Mouse (Mus musculus): ENCODE data around the gene Rpl13a. TPM values are rescaled to one million over a fixed set of nuclear protein-coding genes. Genes with fewer than 3 reads are reported as not detected.

Gene Rpl13a
- total and polyA plus RNA-seq, 2 experiments from 2014 or later = 780 to 1,972 TPM

- Histone ChIP-seq H3K27me3 (ENCODE audit: control insufficient read depth, insufficient read depth, low read length) (peaks cover 2% of the 10 kb centered on the region; the same call in 1 of the 2 replicates), H3K4me2 (ENCODE audit: low read depth, low read length) (no peak overlapping the region), H3K9ac (replicated peaks; ENCODE audit: low read depth, low read length) (no peak overlapping the region), H3K4me3 (ENCODE audit: low read depth, low read length) (no peak overlapping the region), H3K36me3 (replicated peaks; ENCODE audit: control insufficient read depth, insufficient read depth, low read length) (peaks cover 11% of the 10 kb centered on the region; the same call in 1 of the 2 replicates), H3K4me1 (ENCODE audit: control insufficient read depth, insufficient read depth) (0 out of 2 replicates have a peak, but pooled peaks cover 7% of the 10 kb centered on the region), H3K9me3 (replicated peaks; ENCODE audit: control insufficient read depth, low read length) (no peaks in the 10 kb centered on the region), H3K27ac (ENCODE audit: low read depth) (no peak overlapping the region)
- TF ChIP-seq EP300 (IDR thresholded peaks at IDR 0.05; ENCODE audit: low read depth) (no peak), CTCF (IDR thresholded peaks at IDR 0.05; ENCODE audit: low read depth) (no peak)
- WGBS = 83% methylated on average over 14 of the region's 14 CpGs
- DNase-seq (ENCODE audit: low spot score) = no peak
- no peak for ATAC-seq (ENCODE audit: insufficient read depth, low read depth)
These were observed 28.9 kb upstream of the Rpl13a start for GRCm38 (mm10) chr7:45157459-45157858.

GRCm38 (mm10) chr7:45156206-45156605 lies 27.6 kb upstream of the Rpl13a start:
- TF ChIP-seq CTCF (IDR thresholded peaks at IDR 0.05; ENCODE audit: low read depth) = no peak
- TF ChIP-seq EP300 (IDR thresholded peaks at IDR 0.05; ENCODE audit: low read depth) = no peak
- Histone ChIP-seq H3K27me3 (ENCODE audit: control insufficient read depth, insufficient read depth, low read length) (no peaks in the 10 kb centered on the region), H3K4me1 (ENCODE audit: control insufficient read depth, insufficient read depth) (0 out of 2 replicates have a peak, but pooled peaks cover 7% of the 10 kb centered on the region), H3K9ac (replicated peaks; ENCODE audit: low read depth, low read length) (no peak overlapping the region), H3K36me3 (replicated peaks; ENCODE audit: control insufficient read depth, insufficient read depth, low read length) (peaks cover 11% of the 10 kb centered on the region; the same call in 1 of the 2 replicates), H3K9me3 (replicated peaks; ENCODE audit: control insufficient read depth, low read length) (no peaks in the 10 kb centered on the region), H3K27ac (ENCODE audit: low read depth) (no peak overlapping the region), H3K4me3 (ENCODE audit: low read depth, low read length) (no peak overlapping the region), H3K4me2 (ENCODE audit: low read depth, low read length) (no peak overlapping the region)
- WGBS = 87% methylated on average over 15 of the region's 15 CpGs
- no peak for DNase-seq (ENCODE audit: low spot score)
- no peak for ATAC-seq (ENCODE audit: insufficient read depth, low read depth)

DNA sequence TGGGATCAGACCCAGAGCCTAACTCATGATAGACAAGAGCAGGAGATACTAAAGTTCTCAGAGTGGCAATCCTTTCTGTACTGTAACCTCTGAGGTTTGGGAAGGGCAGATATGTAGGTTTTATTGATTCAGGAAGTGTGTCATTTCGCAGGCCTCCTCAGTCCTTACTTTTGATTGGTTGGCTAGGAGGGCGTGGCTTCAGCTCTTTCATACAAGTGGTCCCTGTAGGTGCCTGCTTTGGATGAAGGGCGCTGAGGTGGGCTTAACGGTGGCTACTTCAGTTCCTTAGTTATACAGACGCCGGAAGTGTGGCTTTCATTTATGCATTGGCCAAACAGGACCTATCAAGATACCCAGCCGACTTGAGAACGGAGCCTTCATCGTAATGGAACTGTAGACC lies 27.0 kb upstream of the Rpl13a start:
- H3K4me2 ChIP-seq (ENCODE audit: low read depth, low read length) = no peak overlapping the region
- no peak overlapping the region for H3K27ac ChIP-seq (ENCODE audit: low read depth)
- no peak for TF ChIP-seq EP300 (IDR thresholded peaks at IDR 0.05; ENCODE audit: low read depth)
- no peak for TF ChIP-seq CTCF (IDR thresholded peaks at IDR 0.05; ENCODE audit: low read depth)
- WGBS = 83% methylated on average over 9 of the region's 9 CpGs
- no peak for ATAC-seq (ENCODE audit: insufficient read depth, low read depth)
- 0 out of 2 replicates have a peak, but pooled peaks cover 7% of the 10 kb centered on the region for H3K4me1 ChIP-seq (ENCODE audit: control insufficient read depth, insufficient read depth)
- no peak for DNase-seq (ENCODE audit: low spot score)
- H3K36me3 ChIP-seq (replicated peaks; ENCODE audit: control insufficient read depth, insufficient read depth, low read length) = peaks cover 11% of the 10 kb centered on the region; the same call in 1 of the 2 replicates
- H3K9me3 ChIP-seq (replicated peaks; ENCODE audit: control insufficient read depth, low read length) = no peaks in the 10 kb centered on the region
- H3K9ac ChIP-seq (replicated peaks; ENCODE audit: low read depth, low read length) = no peak overlapping the region
- H3K4me3 ChIP-seq (ENCODE audit: low read depth, low read length) = no peak overlapping the region
- H3K27me3 ChIP-seq (ENCODE audit: control insufficient read depth, insufficient read depth, low read length) = no peaks in the 10 kb centered on the region

DNA sequence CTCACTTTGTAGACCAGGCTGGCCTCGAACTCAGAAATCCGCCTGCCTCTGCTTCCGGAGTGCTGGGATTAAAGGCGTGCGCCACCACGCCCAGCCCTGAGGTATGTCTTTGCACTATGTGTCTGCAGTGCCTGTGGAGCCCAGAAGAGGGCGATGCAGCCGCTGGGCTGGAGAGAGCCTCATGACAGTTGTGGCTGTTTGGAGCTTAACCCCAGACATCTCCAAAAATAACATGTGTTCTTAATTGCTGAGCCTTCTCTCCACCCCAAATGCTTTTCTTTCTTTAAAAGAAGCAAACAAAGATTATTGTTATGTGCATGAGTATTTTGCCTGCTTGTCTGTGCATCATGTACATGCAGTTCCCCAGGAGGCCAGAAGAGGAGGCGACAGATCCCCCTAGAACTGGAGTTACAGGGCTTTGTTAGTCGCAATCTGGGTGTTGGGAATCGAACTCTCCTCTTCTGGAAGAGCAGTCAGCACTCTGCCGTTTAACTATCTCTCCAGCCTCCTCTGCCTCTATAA lies 26.5 kb upstream of the Rpl13a start:
- H3K4me3 ChIP-seq (ENCODE audit: low read depth, low read length) = peak overlapping the region; percentile 76
- peak overlapping the region; percentile 83 for H3K4me2 ChIP-seq (ENCODE audit: low read depth, low read length)
- H3K27me3 ChIP-seq (ENCODE audit: control insufficient read depth, insufficient read depth, low read length) = no peaks in the 10 kb centered on the region
- DNase-seq (ENCODE audit: low spot score) (peak; percentile 44), ATAC-seq (ENCODE audit: insufficient read depth, low read depth) (peak; percentile 26)
- H3K9ac ChIP-seq (replicated peaks; ENCODE audit: low read depth, low read length) = no peak overlapping the region
- 0 out of 2 replicates have a peak, but pooled peaks cover 7% of the 10 kb centered on the region for H3K4me1 ChIP-seq (ENCODE audit: control insufficient read depth, insufficient read depth)
- H3K36me3 ChIP-seq (replicated peaks; ENCODE audit: control insufficient read depth, insufficient read depth, low read length) = peaks cover 9% of the 10 kb centered on the region; the same call in 1 of the 2 replicates
- peak overlapping the region; percentile 97; the same call in 1 of the 2 replicates for H3K27ac ChIP-seq (ENCODE audit: low read depth)
- no peaks in the 10 kb centered on the region for H3K9me3 ChIP-seq (replicated peaks; ENCODE audit: control insufficient read depth, low read length)
- WGBS = 72% methylated on average over 12 of the region's 12 CpGs
- TF ChIP-seq EP300 (IDR thresholded peaks at IDR 0.05; ENCODE audit: low read depth) = no peak
- peak; percentile 43; the same call in 1 of the 2 replicates for TF ChIP-seq CTCF (IDR thresholded peaks at IDR 0.05; ENCODE audit: low read depth)

GRCm38 (mm10) chr7:45154096-45154992 lies 25.8 kb upstream of the Rpl13a start, which contains the start of the genes Pih1d1 and Aldh16a1:
Gene Pih1d1 (plus strand): TSS chr7:45154303.
Gene Aldh16a1 (minus strand): TSS chr7:45154584.
- TF ChIP-seq EP300 (IDR thresholded peaks at IDR 0.05; ENCODE audit: low read depth) = 0 out of 2 replicates have a peak, but pooled peaks have one; percentile 63
- peak; percentile 61 for TF ChIP-seq CTCF (IDR thresholded peaks at IDR 0.05; ENCODE audit: low read depth)
- 2% methylated on average over 69 of the region's 69 CpGs for WGBS
- H3K36me3 ChIP-seq (replicated peaks; ENCODE audit: control insufficient read depth, insufficient read depth, low read length) = 0 out of 2 replicates have a peak, but pooled peaks cover 7% of the 10 kb centered on the region
- DNase-seq (ENCODE audit: low spot score) (peak; percentile 94), ATAC-seq (ENCODE audit: insufficient read depth, low read depth) (peak; percentile 94)
- no peaks in the 10 kb centered on the region for H3K27me3 ChIP-seq (ENCODE audit: control insufficient read depth, insufficient read depth, low read length)
- H3K9me3 ChIP-seq (replicated peaks; ENCODE audit: control insufficient read depth, low read length) = no peaks in the 10 kb centered on the region
- peak within 1 kb of the TSS; percentile 83 for H3K4me2 ChIP-seq (ENCODE audit: low read depth, low read length)
- 0 out of 2 replicates have a peak, but pooled peaks cover 7% of the 10 kb centered on the region for H3K4me1 ChIP-seq (ENCODE audit: control insufficient read depth, insufficient read depth)
- H3K4me3 ChIP-seq (ENCODE audit: low read depth, low read length) = peak within 1 kb of the TSS; percentile 76
- H3K9ac ChIP-seq (replicated peaks; ENCODE audit: low read depth, low read length) = peak within 1 kb of the TSS; percentile 83
- peak within 1 kb of the TSS; percentile 97 for H3K27ac ChIP-seq (ENCODE audit: low read depth)

Measured in heart, postnatal 0 days (tissue).